Mouse (Mus musculus): ENCODE data around the gene Macc1. TPM values are rescaled to one million over a fixed set of nuclear protein-coding genes. Genes with fewer than 3 reads are reported as not detected.

Macc1 gene
- total and polyA plus RNA-seq, 3 experiments = not detected

DNA sequence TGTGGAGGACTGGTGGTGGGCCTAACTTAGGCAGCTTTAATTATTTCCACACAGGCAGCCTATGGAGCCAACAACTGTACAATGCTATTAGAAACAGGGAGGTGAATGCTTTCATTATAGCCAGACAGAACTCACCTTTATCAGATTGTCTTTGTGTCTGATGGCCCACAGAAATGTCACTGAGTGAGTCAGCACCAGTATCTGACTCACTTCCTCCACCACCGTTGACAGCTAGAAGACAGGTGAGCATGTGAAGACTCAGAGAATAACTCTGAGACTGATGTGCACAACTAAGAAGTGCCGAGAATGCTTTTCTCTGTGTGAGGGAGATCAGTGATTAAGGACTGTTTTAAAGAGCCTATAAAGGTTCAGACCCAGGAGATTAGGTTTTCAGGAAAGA lies 73.9 kb downstream of the Macc1 start:
- intact Hi-C loops (cut with DNase I) = no loop called here
- Histone ChIP-seq H3K27me3 (ENCODE audit: control insufficient read depth, insufficient read depth, low read length) (no peaks in the 10 kb centered on the region), H3K36me3 (ENCODE audit: control insufficient read depth, insufficient read depth, low read length) (no peaks in the 10 kb centered on the region), H3K79me2 (replicated peaks; ENCODE audit: control insufficient read depth, insufficient read depth, low read length) (no peaks in the 10 kb centered on the region), H3K27ac (no peak overlapping the region), H3K4me1 (ENCODE audit: control insufficient read depth, insufficient read depth, low read length) (no peaks in the 10 kb centered on the region), H3K9ac (ENCODE audit: low read depth, low read length) (no peak overlapping the region), H3K4me3 (no peak overlapping the region)
- 46% methylated on average over 2 of the region's 2 CpGs for WGBS
- TF ChIP-seq CTCF (IDR thresholded peaks at IDR 0.05) = no peak
- TF ChIP-seq POLR2A (IDR thresholded peaks at IDR 0.05; ENCODE audit: insufficient read depth, low read depth, low read length) = no peak
- TF ChIP-seq EP300 (IDR thresholded peaks at IDR 0.05; ENCODE audit: insufficient read depth, low read depth, low read length) = no peak
- no peak for DNase-seq

GRCm38 (mm10) chr12:119390192-119390684 lies 76.2 kb downstream of the Macc1 start:
- Histone ChIP-seq H3K4me1 (ENCODE audit: control insufficient read depth, insufficient read depth, low read length) (no peaks in the 10 kb centered on the region), H3K9ac (ENCODE audit: low read depth, low read length) (no peak overlapping the region), H3K4me3 (no peak overlapping the region), H3K27me3 (ENCODE audit: control insufficient read depth, insufficient read depth, low read length) (no peaks in the 10 kb centered on the region), H3K36me3 (ENCODE audit: control insufficient read depth, insufficient read depth, low read length) (no peaks in the 10 kb centered on the region), H3K27ac (no peak overlapping the region), H3K79me2 (replicated peaks; ENCODE audit: control insufficient read depth, insufficient read depth, low read length) (no peaks in the 10 kb centered on the region)
- intact Hi-C loops (cut with DNase I) = no loop called here
- 46% methylated on average over 3 of the region's 3 CpGs for WGBS
- no peak for TF ChIP-seq EP300 (IDR thresholded peaks at IDR 0.05; ENCODE audit: insufficient read depth, low read depth, low read length)
- no peak for TF ChIP-seq POLR2A (IDR thresholded peaks at IDR 0.05; ENCODE audit: insufficient read depth, low read depth, low read length)
- TF ChIP-seq CTCF (IDR thresholded peaks at IDR 0.05) = no peak
- DNase-seq = peak in 1 of 2 experiments; percentile 3

DNA sequence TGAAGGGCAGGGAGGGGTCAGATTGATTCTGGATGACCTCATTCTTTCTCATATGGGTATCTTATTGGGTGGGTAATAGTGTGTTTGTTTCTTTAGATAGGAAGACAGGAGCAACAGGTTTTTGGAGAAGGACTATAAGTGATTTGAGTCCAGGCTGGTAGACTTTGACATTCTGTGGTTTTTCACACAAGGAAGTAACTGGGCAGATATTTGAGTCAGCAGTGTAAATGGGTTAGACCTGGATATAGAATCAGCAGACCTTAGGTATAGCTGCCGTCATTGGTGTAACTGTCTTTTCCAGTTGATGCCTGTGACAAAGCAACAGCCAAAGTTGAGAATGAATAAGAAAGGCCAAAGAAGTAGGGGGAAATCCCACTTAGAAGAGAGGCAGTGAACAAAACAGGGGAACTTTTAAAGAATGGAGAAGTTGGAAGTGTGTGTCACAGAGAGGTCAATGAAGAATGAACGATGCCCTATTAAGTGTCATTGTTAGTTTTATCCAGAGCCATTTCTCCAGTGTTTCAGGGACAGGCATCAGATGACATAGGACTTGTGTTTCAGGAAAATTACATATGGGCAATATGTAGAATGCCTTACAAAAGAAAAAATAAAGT lies 84.1 kb downstream of the Macc1 start:
- no peak overlapping the region for H3K4me3 ChIP-seq
- H3K9ac ChIP-seq (ENCODE audit: low read depth, low read length) = no peak overlapping the region
- H3K36me3 ChIP-seq (ENCODE audit: control insufficient read depth, insufficient read depth, low read length) = no peaks in the 10 kb centered on the region
- DNase-seq = no peak
- H3K27me3 ChIP-seq (ENCODE audit: control insufficient read depth, insufficient read depth, low read length) = no peaks in the 10 kb centered on the region
- H3K79me2 ChIP-seq (replicated peaks; ENCODE audit: control insufficient read depth, insufficient read depth, low read length) = no peaks in the 10 kb centered on the region
- intact Hi-C loops (cut with DNase I) = no loop called here
- H3K4me1 ChIP-seq (ENCODE audit: control insufficient read depth, insufficient read depth, low read length) = no peaks in the 10 kb centered on the region
- no peak overlapping the region for H3K27ac ChIP-seq
- TF ChIP-seq CTCF (IDR thresholded peaks at IDR 0.05) (no peak), POLR2A (IDR thresholded peaks at IDR 0.05; ENCODE audit: insufficient read depth, low read depth, low read length) (no peak), EP300 (IDR thresholded peaks at IDR 0.05; ENCODE audit: insufficient read depth, low read depth, low read length) (no peak)
- WGBS = 80% methylated on average over 2 of the region's 2 CpGs

DNA sequence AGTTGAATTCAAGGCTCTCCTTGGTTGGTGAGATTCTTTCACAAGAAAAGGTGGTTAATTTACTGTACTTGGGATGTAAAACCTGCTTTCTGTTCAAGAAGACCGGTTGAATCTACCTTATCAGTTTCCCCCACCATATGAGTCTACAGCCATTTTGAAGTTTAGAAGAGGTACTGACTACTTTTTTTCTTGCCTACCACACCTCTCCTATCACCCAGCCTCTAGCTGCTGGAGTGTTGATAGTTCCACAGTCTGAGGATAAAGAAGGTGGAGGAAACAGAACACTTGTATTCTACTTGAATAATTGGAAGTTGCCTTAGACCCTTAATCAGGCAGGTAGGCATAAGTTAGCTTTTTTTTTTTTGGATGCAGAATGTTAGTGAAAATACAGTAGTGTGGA lies 88.2 kb downstream of the Macc1 start:
- H3K9ac ChIP-seq (ENCODE audit: low read depth, low read length) = no peak overlapping the region
- H3K36me3 ChIP-seq (ENCODE audit: control insufficient read depth, insufficient read depth, low read length) = no peaks in the 10 kb centered on the region
- no peak for TF ChIP-seq EP300 (IDR thresholded peaks at IDR 0.05; ENCODE audit: insufficient read depth, low read depth, low read length)
- TF ChIP-seq POLR2A (IDR thresholded peaks at IDR 0.05; ENCODE audit: insufficient read depth, low read depth, low read length) = no peak
- TF ChIP-seq CTCF (IDR thresholded peaks at IDR 0.05) = no peak
- no peaks in the 10 kb centered on the region for H3K4me1 ChIP-seq (ENCODE audit: control insufficient read depth, insufficient read depth, low read length)
- no peak overlapping the region for H3K27ac ChIP-seq
- WGBS = 75% methylated on average over 1 of the region's 1 CpGs
- intact Hi-C loops (cut with DNase I) = no loop called here
- H3K27me3 ChIP-seq (ENCODE audit: control insufficient read depth, insufficient read depth, low read length) = no peaks in the 10 kb centered on the region
- H3K4me3 ChIP-seq = no peak overlapping the region
- H3K79me2 ChIP-seq (replicated peaks; ENCODE audit: control insufficient read depth, insufficient read depth, low read length) = no peaks in the 10 kb centered on the region
- no peak for DNase-seq

DNA sequence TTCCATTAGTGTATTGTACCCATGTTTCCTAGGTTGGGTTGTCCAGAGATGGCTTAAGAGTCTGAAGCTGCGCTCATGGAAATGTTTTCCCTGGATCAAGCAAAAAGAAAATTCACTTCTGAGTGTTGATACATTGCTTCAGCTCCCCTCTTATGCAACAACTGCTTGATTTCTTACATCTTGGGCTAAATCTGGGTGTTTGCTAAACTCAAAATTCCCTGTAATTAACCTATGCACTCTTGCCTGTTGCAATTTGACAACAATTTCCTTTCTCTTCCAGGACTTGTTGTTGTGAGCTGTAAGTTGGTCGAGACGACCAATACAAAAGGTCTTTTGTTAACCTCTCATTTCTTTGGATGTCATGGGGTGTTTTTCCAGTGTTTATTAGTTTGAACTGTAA lies 88.7 kb downstream of the Macc1 start:
- Histone ChIP-seq H3K27ac (no peak overlapping the region), H3K27me3 (ENCODE audit: control insufficient read depth, insufficient read depth, low read length) (no peaks in the 10 kb centered on the region), H3K4me1 (ENCODE audit: control insufficient read depth, insufficient read depth, low read length) (no peaks in the 10 kb centered on the region), H3K36me3 (ENCODE audit: control insufficient read depth, insufficient read depth, low read length) (no peaks in the 10 kb centered on the region), H3K4me3 (no peak overlapping the region), H3K9ac (ENCODE audit: low read depth, low read length) (no peak overlapping the region), H3K79me2 (replicated peaks; ENCODE audit: control insufficient read depth, insufficient read depth, low read length) (no peaks in the 10 kb centered on the region)
- TF ChIP-seq CTCF (IDR thresholded peaks at IDR 0.05) (no peak), EP300 (IDR thresholded peaks at IDR 0.05; ENCODE audit: insufficient read depth, low read depth, low read length) (no peak), POLR2A (IDR thresholded peaks at IDR 0.05; ENCODE audit: insufficient read depth, low read depth, low read length) (no peak)
- WGBS = 63% methylated on average over 3 of the region's 3 CpGs
- no peak for DNase-seq
- intact Hi-C loops (cut with DNase I) = no loop called here

DNA sequence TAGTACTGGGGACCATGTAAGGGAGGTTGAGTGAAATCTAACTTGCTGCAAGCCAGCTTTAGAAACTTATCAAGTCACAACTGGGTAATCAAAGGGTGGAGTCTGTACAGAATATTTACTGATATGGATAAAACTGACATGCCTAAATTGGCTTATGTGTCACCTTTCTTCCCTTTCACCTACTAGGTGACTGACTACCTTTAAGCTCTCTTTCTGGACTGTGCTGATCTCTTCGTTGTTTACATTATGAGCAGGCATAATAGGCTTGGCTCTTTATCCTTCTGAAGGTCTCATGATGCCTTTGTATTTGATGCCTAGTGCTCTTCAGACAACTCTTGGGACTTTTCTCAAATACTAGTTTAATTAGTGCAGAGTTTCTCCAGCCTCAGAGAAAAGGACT lies 90.7 kb downstream of the Macc1 start:
- 82% methylated on average over 1 of the region's 1 CpGs for WGBS
- Histone ChIP-seq H3K4me3 (no peak overlapping the region), H3K9ac (ENCODE audit: low read depth, low read length) (no peak overlapping the region), H3K27ac (no peak overlapping the region), H3K36me3 (ENCODE audit: control insufficient read depth, insufficient read depth, low read length) (no peaks in the 10 kb centered on the region), H3K27me3 (ENCODE audit: control insufficient read depth, insufficient read depth, low read length) (no peaks in the 10 kb centered on the region), H3K79me2 (replicated peaks; ENCODE audit: control insufficient read depth, insufficient read depth, low read length) (no peaks in the 10 kb centered on the region), H3K4me1 (ENCODE audit: control insufficient read depth, insufficient read depth, low read length) (no peaks in the 10 kb centered on the region)
- DNase-seq = no peak
- TF ChIP-seq CTCF (IDR thresholded peaks at IDR 0.05) (no peak), EP300 (IDR thresholded peaks at IDR 0.05; ENCODE audit: insufficient read depth, low read depth, low read length) (no peak), POLR2A (IDR thresholded peaks at IDR 0.05; ENCODE audit: insufficient read depth, low read depth, low read length) (no peak)
- intact Hi-C loops (cut with DNase I) = no loop called here

Data from heart, adult 2 months (tissue).